Mouse (Mus musculus) midbrain, embryonic 16.5 days (tissue): ENCODE data around the gene Klf6. TPM values are rescaled to one million over a fixed set of nuclear protein-coding genes. Genes with fewer than 3 reads are reported as not detected.

Source experiments
- ATAC-seq: fragments of 200-750 bp; cut with Nextera tagmentation; 2 replicates; pipeline ENCODE4 v1.8.0; 2017; ENCODE audit warnings: moderate TSS enrichment
- H3K27ac ChIP-seq: fragments of 300-500 bp; sonication (generic); 2 replicates; pipeline ENCODE4 v1.5.1; 2014; ENCODE audit warnings: mild to moderate bottlenecking, low read length, mixed read lengths
- H3K27me3 ChIP-seq: fragments of 300-500 bp; sonication (generic); 2 replicates; pipeline ENCODE4 v1.6.1; 2014; ENCODE audit warnings: low read depth, low read length, mixed read lengths; ENCODE audit not compliant: control insufficient read depth, insufficient read depth
- H3K36me3 ChIP-seq: fragments of 300-500 bp; sonication (generic); 2 replicates; pipeline ENCODE4 v1.6.1; 2014; ENCODE audit warnings: mild to moderate bottlenecking, low read length, moderate library complexity, mixed read lengths; ENCODE audit not compliant: control insufficient read depth, insufficient read depth
- H3K4me1 ChIP-seq: fragments of 300-500 bp; sonication (generic); 2 replicates; pipeline ENCODE4 v1.6.1; 2014; ENCODE audit warnings: mild to moderate bottlenecking, low read length, mixed read lengths; ENCODE audit not compliant: control insufficient read depth, insufficient read depth
- H3K4me2 ChIP-seq: fragments of 300-500 bp; sonication (generic); 2 replicates; pipeline ENCODE4 v1.6.1; 2014; ENCODE audit warnings: mild to moderate bottlenecking, low read length, mixed read lengths
- H3K4me3 ChIP-seq: fragments of 300-500 bp; sonication (generic); 2 replicates; pipeline ENCODE4 v1.5.1; 2014; ENCODE audit warnings: low read depth, mild to moderate bottlenecking, low read length, moderate library complexity, mixed read lengths
- H3K9ac ChIP-seq: fragments of 300-500 bp; sonication (generic); 2 replicates; pipeline ENCODE4 v1.6.1; 2014; ENCODE audit warnings: low read depth, low read length, mixed read lengths
- H3K9me3 ChIP-seq: fragments of 300-500 bp; sonication (generic); replicated peaks from 2 replicates; pipeline ENCODE4 v1.6.1; 2014; ENCODE audit warnings: mild to moderate bottlenecking, low read length, mixed read lengths; ENCODE audit not compliant: control insufficient read depth, poor library complexity, severe bottlenecking
- WGBS: fragments of 180-500 bp; shearing (Covaris S2); extraction: QIAGEN DNeasy Blood & Tissue Kit; methylation state at CpG from one replicate; pipeline ENCODE4 v1.1.7; 2014; 5-methylcytosine and 5-hydroxymethylcytosine counted together
- polyA plus RNA-seq: library from polyadenylated mRNA; unstranded; fragments of >200 nt; fragmentation: Nextera tagmentation; extraction: Ambion mirVana; gene quantifications from 2 replicates; pipeline ENCODE4 v1.2.1, GENCODE M21; 2015

Klf6 gene
- polyA plus RNA-seq, 1 experiment from 2014 or later: 132 TPM

- Histone ChIP-seq H3K9me3 (no peaks in the 10 kb centered on the region), H3K4me1 (no peaks in the 10 kb centered on the region), H3K27me3 (no peaks in the 10 kb centered on the region), H3K4me2 (no peak overlapping the region), H3K27ac (no peak overlapping the region), H3K9ac (no peak overlapping the region), H3K36me3 (no peaks in the 10 kb centered on the region), H3K4me3 (no peak overlapping the region)
- no peak for ATAC-seq
- 89% methylated on average over 4 of the region's 4 CpGs for WGBS
Observed at GRCm38 (mm10) chr13:5837174-5837777, 24.0 kb upstream of the Klf6 start.

GRCm38 (mm10) chr13:5841418-5841817 is 19.9 kb upstream of the Klf6 start:
- H3K4me1 ChIP-seq: no peaks in the 10 kb centered on the region
- H3K27ac ChIP-seq: no peak overlapping the region
- H3K36me3 ChIP-seq: no peaks in the 10 kb centered on the region
- no peaks in the 10 kb centered on the region for H3K27me3 ChIP-seq
- H3K9me3 ChIP-seq: no peaks in the 10 kb centered on the region
- H3K9ac ChIP-seq: no peak overlapping the region
- WGBS: 91% methylated on average over 6 of the region's 6 CpGs
- no peak overlapping the region for H3K4me2 ChIP-seq
- no peak overlapping the region for H3K4me3 ChIP-seq
- ATAC-seq: no peak

DNA sequence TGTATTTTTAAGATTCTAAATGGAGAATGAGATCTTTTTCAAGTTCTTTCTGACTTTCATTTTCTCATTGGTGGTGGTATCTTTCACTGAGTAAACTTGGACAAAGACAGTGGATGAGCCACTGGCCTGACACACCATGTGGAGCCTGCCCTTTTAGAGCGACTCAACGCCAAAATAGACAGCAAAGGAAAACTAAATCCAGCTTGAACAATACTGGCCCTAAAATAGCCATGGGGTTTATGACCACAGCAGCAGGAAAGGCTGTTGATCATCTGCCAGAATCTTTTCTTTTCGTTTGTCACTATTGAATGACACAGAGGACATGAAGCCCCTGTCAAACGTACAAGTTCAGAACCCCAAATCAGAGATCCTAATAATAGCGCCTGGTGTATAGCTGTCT is 18.4 kb upstream of the Klf6 start:
- H3K4me3 ChIP-seq: no peak overlapping the region
- no peaks in the 10 kb centered on the region for H3K9me3 ChIP-seq
- H3K9ac ChIP-seq: no peak overlapping the region
- H3K27me3 ChIP-seq: no peaks in the 10 kb centered on the region
- H3K27ac ChIP-seq: no peak overlapping the region
- H3K4me1 ChIP-seq: no peaks in the 10 kb centered on the region
- ATAC-seq: no peak
- H3K36me3 ChIP-seq: no peaks in the 10 kb centered on the region
- no peak overlapping the region for H3K4me2 ChIP-seq
- WGBS: 53% methylated on average over 5 of the region's 5 CpGs

DNA sequence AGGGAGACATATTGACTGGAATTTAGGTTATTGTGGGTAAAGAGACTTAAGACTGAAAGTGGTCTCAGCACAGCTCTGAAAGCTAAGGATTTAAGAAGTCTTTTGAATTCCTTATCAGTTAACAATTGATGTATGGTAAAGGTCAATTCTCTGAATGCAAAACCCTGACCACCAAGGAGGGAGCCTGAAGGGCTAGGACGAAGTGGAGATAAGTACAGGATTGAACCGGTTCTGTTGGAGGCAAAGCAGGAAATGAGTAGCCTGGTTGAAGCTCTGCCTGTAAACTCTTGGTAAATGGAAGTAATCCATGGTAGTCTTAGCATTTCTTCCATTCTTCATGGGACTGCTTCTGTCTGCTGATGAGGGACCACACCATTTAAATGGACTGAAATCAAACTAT is 17.5 kb upstream of the Klf6 start:
- no peak overlapping the region for H3K4me2 ChIP-seq
- 37% methylated on average over 2 of the region's 2 CpGs for WGBS
- no peaks in the 10 kb centered on the region for H3K4me1 ChIP-seq
- no peaks in the 10 kb centered on the region for H3K9me3 ChIP-seq
- no peaks in the 10 kb centered on the region for H3K27me3 ChIP-seq
- H3K36me3 ChIP-seq: no peaks in the 10 kb centered on the region
- H3K27ac ChIP-seq: no peak overlapping the region; the same call in 1 of the 2 replicates
- ATAC-seq: no peak
- H3K9ac ChIP-seq: no peak overlapping the region
- H3K4me3 ChIP-seq: no peak overlapping the region

GRCm38 (mm10) chr13:5844338-5844737 is 16.9 kb upstream of the Klf6 start:
- Histone ChIP-seq H3K27ac (no peak overlapping the region), H3K27me3 (no peaks in the 10 kb centered on the region), H3K4me2 (no peak overlapping the region), H3K36me3 (no peaks in the 10 kb centered on the region), H3K4me3 (no peak overlapping the region), H3K9ac (no peak overlapping the region), H3K4me1 (no peaks in the 10 kb centered on the region), H3K9me3 (no peaks in the 10 kb centered on the region)
- WGBS: 91% methylated on average over 5 of the region's 5 CpGs
- ATAC-seq: no peak

- 49% methylated on average over 10 of the region's 10 CpGs for WGBS
Observed at GRCm38 (mm10) chr13:5845161-5845590, 16.1 kb upstream of the Klf6 start.

GRCm38 (mm10) chr13:5845605-5846004 is 15.7 kb upstream of the Klf6 start:
- no peak for ATAC-seq
- no peaks in the 10 kb centered on the region for H3K36me3 ChIP-seq
- WGBS: 85% methylated on average over 5 of the region's 5 CpGs
- H3K4me3 ChIP-seq: no peak overlapping the region
- no peaks in the 10 kb centered on the region for H3K9me3 ChIP-seq
- no peaks in the 10 kb centered on the region for H3K4me1 ChIP-seq
- H3K27ac ChIP-seq: no peak overlapping the region
- no peak overlapping the region for H3K9ac ChIP-seq
- no peak overlapping the region for H3K4me2 ChIP-seq
- no peaks in the 10 kb centered on the region for H3K27me3 ChIP-seq

More at GRCm38 (mm10) chr13:5845161-5845590, 16.1 kb upstream of the Klf6 start:
- Histone ChIP-seq H3K36me3 (no peaks in the 10 kb centered on the region), H3K4me2 (no peak overlapping the region), H3K9me3 (no peaks in the 10 kb centered on the region), H3K27ac (no peak overlapping the region), H3K4me1 (no peaks in the 10 kb centered on the region), H3K4me3 (no peak overlapping the region), H3K9ac (no peak overlapping the region), H3K27me3 (no peaks in the 10 kb centered on the region)
- ATAC-seq: no peak

GRCm38 (mm10) chr13:5846860-5847259 is 14.4 kb upstream of the Klf6 start:
- no peak overlapping the region for H3K4me2 ChIP-seq
- H3K27me3 ChIP-seq: no peaks in the 10 kb centered on the region
- H3K4me1 ChIP-seq: no peaks in the 10 kb centered on the region
- H3K27ac ChIP-seq: no peak overlapping the region
- H3K4me3 ChIP-seq: no peak overlapping the region
- H3K9me3 ChIP-seq: no peaks in the 10 kb centered on the region
- H3K9ac ChIP-seq: no peak overlapping the region
- ATAC-seq: no peak
- 85% methylated on average over 4 of the region's 4 CpGs for WGBS
- H3K36me3 ChIP-seq: no peaks in the 10 kb centered on the region

- Histone ChIP-seq H3K36me3 (no peaks in the 10 kb centered on the region), H3K4me1 (no peaks in the 10 kb centered on the region), H3K27me3 (no peaks in the 10 kb centered on the region), H3K4me3 (no peak overlapping the region), H3K4me2 (no peak overlapping the region), H3K27ac (no peak overlapping the region), H3K9me3 (no peaks in the 10 kb centered on the region), H3K9ac (no peak overlapping the region)
- WGBS: 78% methylated on average over 2 of the region's 2 CpGs
- ATAC-seq: no peak
Observed at GRCm38 (mm10) chr13:5847736-5848135, 13.5 kb upstream of the Klf6 start.
